Mouse (Mus musculus) hindbrain, embryonic 16.5 days (tissue): Measurements from ENCODE around the gene Olfr1393. TPM values are rescaled to one million over a fixed set of nuclear protein-coding genes. Genes with fewer than 3 reads are reported as not detected.

Experiments
- ATAC-seq: fragments of 200-750 bp; cut with Nextera tagmentation; 2 replicates; pipeline ENCODE4 v1.8.0; 2017; ENCODE audit warnings: moderate TSS enrichment, moderate library complexity
- H3K27ac ChIP-seq: fragments of 300-500 bp; sonication (generic); 2 replicates; pipeline ENCODE4 v1.5.1; 2014; ENCODE audit warnings: low read depth, mild to moderate bottlenecking, control low read depth, low read length, moderate library complexity
- H3K27me3 ChIP-seq: fragments of 300-500 bp; sonication (generic); replicated peaks from 2 replicates; pipeline ENCODE4 v1.6.1; 2014; ENCODE audit warnings: low read length; ENCODE audit not compliant: control insufficient read depth, insufficient read depth
- H3K36me3 ChIP-seq: fragments of 300-500 bp; sonication (generic); 2 replicates; pipeline ENCODE4 v1.6.1; 2014; ENCODE audit warnings: mild to moderate bottlenecking, low read length, moderate library complexity, mixed read lengths; ENCODE audit not compliant: control insufficient read depth, insufficient read depth
- H3K4me1 ChIP-seq: fragments of 300-500 bp; sonication (generic); 2 replicates; pipeline ENCODE4 v1.6.1; 2014; ENCODE audit warnings: low read depth, low read length; ENCODE audit not compliant: control insufficient read depth, insufficient read depth
- H3K4me2 ChIP-seq: fragments of 300-500 bp; sonication (generic); 2 replicates; pipeline ENCODE4 v1.6.1; 2014; ENCODE audit warnings: mild to moderate bottlenecking, low read length, control low read depth, moderate library complexity
- H3K4me3 ChIP-seq: fragments of 300-500 bp; sonication (generic); 2 replicates; pipeline ENCODE4 v1.5.1; 2014; ENCODE audit warnings: mild to moderate bottlenecking, low read length, control low read depth, moderate library complexity
- H3K9ac ChIP-seq: fragments of 300-500 bp; sonication (generic); 2 replicates; pipeline ENCODE4 v1.6.1; 2014; ENCODE audit warnings: low read depth, mild to moderate bottlenecking, control low read depth, low read length, moderate library complexity
- H3K9me3 ChIP-seq: fragments of 300-500 bp; sonication (generic); 2 replicates; pipeline ENCODE4 v1.6.1; 2014; ENCODE audit warnings: mild to moderate bottlenecking, low read length, moderate library complexity; ENCODE audit not compliant: control insufficient read depth
- WGBS: fragments of 180-500 bp; shearing (Covaris S2); extraction: QIAGEN DNeasy Blood & Tissue Kit; methylation state at CpG from one replicate; pipeline ENCODE4 v1.1.7; 2014; 5-methylcytosine and 5-hydroxymethylcytosine counted together
- polyA plus RNA-seq: library from polyadenylated mRNA; unstranded; fragments of >200 nt; fragmentation: Nextera tagmentation; extraction: Ambion mirVana; gene quantifications from 2 replicates; pipeline ENCODE4 v1.2.1, GENCODE M21; 2015

Gene Olfr1393
- polyA plus RNA-seq, 1 experiment from 2014 or later = 0.08 TPM

- H3K27ac ChIP-seq = no peak within 1 kb of the TSS
- no peaks in the 10 kb centered on the region for H3K36me3 ChIP-seq
- H3K4me3 ChIP-seq = no peak within 1 kb of the TSS
- H3K4me1 ChIP-seq = no peaks in the 10 kb centered on the region
- H3K4me2 ChIP-seq = no peak within 1 kb of the TSS
- H3K27me3 ChIP-seq = no peaks in the 10 kb centered on the region
- no peaks in the 10 kb centered on the region for H3K9me3 ChIP-seq
- 83% methylated on average over 2 of the region's 2 CpGs for WGBS
- ATAC-seq = no peak
- no peak within 1 kb of the TSS for H3K9ac ChIP-seq
Observed at GRCm38 (mm10) chr11:49322442-49322841, 44.3 kb downstream of the Olfr1393 start, which contains the start of gene Olfr1391. TSS of gene Olfr1391 (plus strand) at chr11:49322742.

- WGBS = 83% methylated on average over 3 of the region's 3 CpGs
- no peaks in the 10 kb centered on the region for H3K9me3 ChIP-seq
- H3K4me2 ChIP-seq = no peak overlapping the region
- no peaks in the 10 kb centered on the region for H3K36me3 ChIP-seq
- H3K4me1 ChIP-seq = no peaks in the 10 kb centered on the region
- no peaks in the 10 kb centered on the region for H3K27me3 ChIP-seq
- no peak overlapping the region for H3K4me3 ChIP-seq
- H3K9ac ChIP-seq = no peak overlapping the region
- H3K27ac ChIP-seq = no peak overlapping the region
- ATAC-seq = no peak
Observed at GRCm38 (mm10) chr11:49326726-49327125, 48.6 kb downstream of the Olfr1393 start.

GRCm38 (mm10) chr11:49329686-49330085, 51.6 kb downstream of the Olfr1393 start:
- Histone ChIP-seq H3K9ac (no peak overlapping the region), H3K27ac (no peak overlapping the region), H3K4me2 (no peak overlapping the region), H3K27me3 (no peaks in the 10 kb centered on the region), H3K4me1 (no peaks in the 10 kb centered on the region), H3K9me3 (no peaks in the 10 kb centered on the region), H3K36me3 (no peaks in the 10 kb centered on the region), H3K4me3 (no peak overlapping the region)
- no peak for ATAC-seq
- 77% methylated on average over 1 of the region's 1 CpGs for WGBS

Other genes starting within 250 kb of the Olfr1393 start
- gene 9930111J21Rik2, start 227.1 kb upstream of the Olfr1393 start, polyA plus RNA-seq = 0.29 and 0.40 TPM in 2 replicates
- gene Tgtp2, start 214.1 kb upstream of the Olfr1393 start, polyA plus RNA-seq = 0.09 TPM in 1 of 2 replicates, not detected in the other
- 0.81 TPM in 2 replicates for gene Ifi47, start 201.7 kb upstream of the Olfr1393 start, polyA plus RNA-seq
- not detected in 2 replicates for gene Olfr1396, start 163.4 kb upstream of the Olfr1393 start, polyA plus RNA-seq
- not detected in 2 replicates for gene Olfr1395, start 136.0 kb upstream of the Olfr1393 start, polyA plus RNA-seq
- gene Olfr1394, start 123.9 kb upstream of the Olfr1393 start, polyA plus RNA-seq = not detected in 2 replicates
- 0.27 and 0.65 TPM in 2 replicates for gene Btnl9, start 91.1 kb upstream of the Olfr1393 start, polyA plus RNA-seq
- gene Zfp62, start 75.0 kb upstream of the Olfr1393 start, polyA plus RNA-seq = 35.3 and 38.0 TPM in 2 replicates
- 34.5 and 38.2 TPM in 2 replicates for gene Mgat1, start 34.1 kb upstream of the Olfr1393 start, polyA plus RNA-seq
- gene Olfr1392, start 7.0 kb downstream of the Olfr1393 start, polyA plus RNA-seq = 0.13 TPM in 1 of 2 replicates, not detected in the other
- gene Olfr10, start 26.4 kb downstream of the Olfr1393 start, polyA plus RNA-seq = not detected in 2 replicates
- not detected in 2 replicates for gene Olfr1391, start 44.4 kb downstream of the Olfr1393 start, polyA plus RNA-seq
- gene Olfr1390, start 56.9 kb downstream of the Olfr1393 start, polyA plus RNA-seq = not detected in 2 replicates
- not detected in 2 replicates for gene Olfr1389, start 144.8 kb downstream of the Olfr1393 start, polyA plus RNA-seq
- gene Olfr1388, start 158.3 kb downstream of the Olfr1393 start, polyA plus RNA-seq = 0.09 and 0.10 TPM in 2 replicates
- not detected in 2 replicates for gene Olfr1387, start 177.0 kb downstream of the Olfr1393 start, polyA plus RNA-seq
- gene Olfr1386, start 186.7 kb downstream of the Olfr1393 start, polyA plus RNA-seq = not detected in 2 replicates
- not detected in 2 replicates for gene Olfr1385, start 210.8 kb downstream of the Olfr1393 start, polyA plus RNA-seq
- not detected in 2 replicates for gene Olfr1384, start 228.4 kb downstream of the Olfr1393 start, polyA plus RNA-seq
- not detected in 2 replicates for gene Olfr1383, start 241.3 kb downstream of the Olfr1393 start, polyA plus RNA-seq
- not detected in 2 replicates for gene Olfr1382, start 249.9 kb downstream of the Olfr1393 start, polyA plus RNA-seq